Mouse (Mus musculus): Measurements from ENCODE around the gene Unc13a. TPM values are rescaled to one million over a fixed set of nuclear protein-coding genes. Genes with fewer than 3 reads are reported as not detected.

Unc13a gene
- total RNA-seq, 2 experiments from 2014 or later: 0.26 TPM; not detected in 1

- no peak for ATAC-seq (replicated peaks; ENCODE audit: low FRiP score, low TSS enrichment, poor library complexity, severe bottlenecking)
Observed at GRCm38 (mm10) chr8:71629781-71630212, 41.8 kb downstream of the Unc13a start.

DNA sequence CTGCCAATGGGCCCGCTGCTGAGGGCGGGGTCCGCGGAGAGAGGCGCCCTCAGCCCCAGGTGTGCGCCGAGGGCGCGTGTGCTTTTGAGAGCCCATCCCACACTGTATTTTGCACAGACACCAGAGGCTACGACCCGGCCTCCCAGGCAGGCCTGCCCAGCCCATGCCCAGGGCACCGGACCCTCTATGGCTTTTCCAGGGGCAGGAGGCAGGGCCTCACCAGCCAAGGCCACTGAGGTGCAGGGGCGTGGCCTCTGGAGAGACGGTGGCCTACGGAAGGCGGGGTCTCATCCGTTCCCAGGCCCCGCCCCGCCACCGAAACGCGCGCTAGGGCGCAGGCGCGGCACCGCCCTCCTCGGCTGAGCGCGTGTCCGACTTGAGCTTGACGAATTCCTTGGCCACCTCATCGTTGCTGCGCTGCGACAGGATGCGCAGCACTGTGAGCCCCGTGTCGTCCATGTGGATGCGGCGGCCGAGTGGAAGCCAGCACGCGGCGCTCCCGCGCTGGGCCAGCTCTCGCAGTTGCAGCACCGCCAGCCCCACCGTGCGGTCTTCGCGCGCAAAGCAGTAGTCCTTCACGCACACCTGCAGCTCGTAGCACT, 42.4 kb downstream of the Unc13a start:
- ATAC-seq (replicated peaks; ENCODE audit: low FRiP score, low TSS enrichment, poor library complexity, severe bottlenecking): peak; percentile 74

DNA sequence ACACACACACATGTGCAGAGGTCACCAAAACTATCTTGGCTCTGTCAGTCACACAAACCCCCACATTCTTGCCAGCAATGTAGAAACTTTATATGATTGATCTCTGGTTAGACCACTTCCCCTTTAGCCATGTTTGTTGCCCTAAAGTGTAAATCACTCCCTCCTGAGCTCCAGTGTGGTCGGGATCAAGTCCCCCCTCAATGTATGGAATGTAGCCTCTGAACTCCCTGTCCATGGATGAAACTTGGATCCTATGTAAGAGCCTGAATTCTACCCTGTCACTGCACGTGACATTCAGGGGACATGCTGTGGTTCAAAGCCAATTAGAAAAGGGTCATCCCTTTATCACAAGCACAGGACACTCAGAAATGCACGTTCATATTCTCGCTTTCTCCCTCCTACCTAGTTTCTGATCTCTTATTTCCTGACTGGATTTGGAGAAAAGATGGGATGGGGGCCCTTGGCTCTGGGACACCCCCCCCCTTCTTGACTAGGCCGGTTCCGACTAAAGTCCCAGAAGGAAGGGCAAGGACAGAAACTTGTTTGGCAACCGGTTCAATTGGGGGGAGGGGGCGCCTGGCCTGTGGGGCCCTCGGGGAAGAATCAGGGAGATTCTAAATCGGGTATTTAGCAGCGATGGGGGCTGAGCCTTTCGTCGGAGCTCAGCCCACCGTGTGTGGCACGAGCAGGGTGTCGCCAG, 43.0 kb downstream of the Unc13a start:
- ATAC-seq (replicated peaks; ENCODE audit: low FRiP score, low TSS enrichment, poor library complexity, severe bottlenecking): no peak

DNA sequence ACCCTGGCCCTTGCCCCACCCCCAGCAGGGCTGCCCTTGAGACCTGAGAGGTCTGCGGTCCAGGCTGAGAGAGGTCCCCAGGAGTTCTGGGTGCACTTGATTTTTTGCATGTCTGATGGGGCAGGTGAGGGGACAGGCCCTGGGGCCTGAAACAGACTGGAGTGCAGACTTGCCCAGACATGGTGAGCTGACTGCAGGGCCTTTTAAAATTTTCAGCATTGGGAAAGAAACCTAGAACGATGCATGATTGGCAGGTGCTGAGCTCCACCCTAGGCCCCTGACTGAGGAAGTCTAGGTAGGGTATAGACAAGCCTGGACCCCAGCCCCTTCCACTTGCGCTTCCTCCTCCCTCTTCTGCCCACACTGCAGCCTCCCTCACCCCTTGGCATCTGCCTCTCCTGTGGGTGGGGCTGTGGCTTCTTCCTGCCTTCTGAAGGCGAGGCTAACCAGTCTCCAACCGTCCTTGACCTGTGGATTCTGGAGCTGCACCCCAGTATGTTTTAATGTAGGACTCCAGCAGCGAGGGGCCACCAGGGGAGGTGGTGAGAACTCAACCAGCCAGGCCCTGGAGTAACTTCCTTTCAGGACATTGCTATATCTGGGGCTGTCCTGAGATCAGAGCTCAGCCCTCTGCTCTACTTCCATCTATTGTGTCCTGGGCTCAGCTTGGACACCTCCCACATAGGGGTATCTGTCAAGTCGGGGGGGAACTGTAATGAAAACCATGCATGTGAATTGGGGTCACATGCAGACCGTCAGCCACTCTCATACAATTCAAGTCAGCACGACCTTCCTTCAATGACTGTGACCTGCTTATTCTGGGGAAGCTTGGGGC, 44.1 kb downstream of the Unc13a start:
- no peak; the same call in 1 of the 2 replicates for ATAC-seq (replicated peaks; ENCODE audit: low FRiP score, low TSS enrichment, poor library complexity, severe bottlenecking)

GRCm38 (mm10) chr8:71626753-71627152, 44.8 kb downstream of the Unc13a start:
- ATAC-seq (replicated peaks; ENCODE audit: low FRiP score, low TSS enrichment, poor library complexity, severe bottlenecking): no peak

DNA sequence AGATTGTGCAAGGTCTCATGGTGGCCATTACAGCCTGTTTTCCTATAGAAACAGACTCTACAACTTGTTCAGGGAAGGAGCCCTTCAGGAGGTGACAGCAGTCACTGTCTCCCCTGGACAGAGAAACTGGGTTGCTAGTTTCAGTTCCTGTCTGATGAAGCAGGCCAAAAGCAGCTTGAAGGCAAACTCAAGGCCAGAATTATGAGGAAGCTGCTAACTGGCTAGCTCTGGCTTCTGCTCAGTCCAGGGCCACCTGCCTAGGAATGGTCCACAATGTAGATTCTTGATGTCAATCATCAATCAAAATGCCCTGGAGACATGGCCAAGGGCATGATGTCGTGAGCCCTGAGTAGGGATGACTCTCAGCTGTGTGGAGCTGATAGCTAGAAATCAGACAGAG, 46.5 kb downstream of the Unc13a start:
- no peak for ATAC-seq (replicated peaks; ENCODE audit: low FRiP score, low TSS enrichment, poor library complexity, severe bottlenecking)

DNA sequence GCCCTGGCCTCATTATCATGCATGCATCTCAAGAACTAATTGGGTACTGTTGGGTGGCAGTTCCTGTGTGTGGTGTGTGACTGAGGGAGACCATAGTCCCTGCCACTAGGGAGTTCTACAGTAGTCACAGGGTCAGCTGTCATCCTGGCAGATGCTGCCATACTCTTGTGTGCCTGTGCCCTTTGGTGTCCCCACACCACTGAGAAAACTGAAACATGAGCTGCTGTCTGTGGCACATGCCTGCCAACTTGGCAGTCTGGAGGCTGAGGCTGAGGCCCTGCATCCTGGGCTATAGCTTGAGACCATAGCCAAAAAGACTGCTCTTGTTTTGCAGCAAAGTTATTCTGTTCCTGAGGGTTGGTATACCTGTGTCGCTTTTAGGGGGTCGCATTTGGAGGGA, 51.8 kb downstream of the Unc13a start:
- no peak for ATAC-seq (replicated peaks; ENCODE audit: low FRiP score, low TSS enrichment, poor library complexity, severe bottlenecking)

DNA sequence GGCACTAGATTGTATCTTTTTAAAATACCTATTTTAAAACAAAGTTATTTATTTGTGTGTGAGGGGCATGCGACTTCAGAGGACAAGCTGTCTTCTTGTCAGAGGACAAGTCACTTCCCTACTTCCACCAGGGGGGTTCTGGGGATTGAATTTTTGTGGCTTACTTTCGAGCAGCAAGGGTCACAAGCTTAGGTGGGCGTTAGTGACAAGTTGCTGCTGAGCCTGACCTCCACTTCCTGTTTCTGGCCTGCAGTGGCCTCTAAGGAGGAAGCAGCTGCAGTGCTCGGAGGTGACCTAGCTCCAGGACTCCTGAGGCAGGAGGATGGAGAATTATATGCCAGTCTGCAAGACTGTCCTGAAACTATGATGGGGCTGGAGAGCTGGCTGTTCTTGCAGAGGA, 58.1 kb downstream of the Unc13a start:
- ATAC-seq (replicated peaks; ENCODE audit: low FRiP score, low TSS enrichment, poor library complexity, severe bottlenecking): no peak

- no peak for ATAC-seq (replicated peaks; ENCODE audit: low FRiP score, low TSS enrichment, poor library complexity, severe bottlenecking)
Observed at GRCm38 (mm10) chr8:71612141-71612540, 59.4 kb downstream of the Unc13a start.

GRCm38 (mm10) chr8:71610822-71611651, 60.5 kb downstream of the Unc13a start, which contains the start of gene Colgalt1:
Gene Colgalt1 (plus strand): TSS chr8:71610998.
- peak; percentile 98 for ATAC-seq (replicated peaks; ENCODE audit: low FRiP score, low TSS enrichment, poor library complexity, severe bottlenecking)

DNA sequence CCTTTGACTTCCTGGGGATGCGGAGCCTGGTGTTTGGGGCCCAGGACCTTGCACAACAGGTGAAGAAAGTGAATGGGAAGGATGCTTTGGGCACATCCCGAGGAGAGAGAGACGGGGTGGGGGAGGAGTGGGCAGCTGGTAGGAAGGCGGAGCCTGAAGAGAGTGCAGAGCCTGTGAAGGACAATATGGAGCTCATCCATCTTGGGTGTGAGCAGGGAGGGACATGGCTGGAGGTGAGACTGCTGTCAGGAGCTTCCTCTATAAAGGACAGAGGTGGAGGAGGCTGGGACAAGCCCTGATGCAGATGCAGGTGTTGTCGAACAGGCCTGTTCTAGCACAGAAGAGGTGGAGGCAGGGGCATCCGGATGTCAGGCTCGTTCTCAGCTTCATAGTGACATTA, 67.5 kb downstream of the Unc13a start:
- no peak for ATAC-seq (replicated peaks; ENCODE audit: low FRiP score, low TSS enrichment, poor library complexity, severe bottlenecking)

DNA sequence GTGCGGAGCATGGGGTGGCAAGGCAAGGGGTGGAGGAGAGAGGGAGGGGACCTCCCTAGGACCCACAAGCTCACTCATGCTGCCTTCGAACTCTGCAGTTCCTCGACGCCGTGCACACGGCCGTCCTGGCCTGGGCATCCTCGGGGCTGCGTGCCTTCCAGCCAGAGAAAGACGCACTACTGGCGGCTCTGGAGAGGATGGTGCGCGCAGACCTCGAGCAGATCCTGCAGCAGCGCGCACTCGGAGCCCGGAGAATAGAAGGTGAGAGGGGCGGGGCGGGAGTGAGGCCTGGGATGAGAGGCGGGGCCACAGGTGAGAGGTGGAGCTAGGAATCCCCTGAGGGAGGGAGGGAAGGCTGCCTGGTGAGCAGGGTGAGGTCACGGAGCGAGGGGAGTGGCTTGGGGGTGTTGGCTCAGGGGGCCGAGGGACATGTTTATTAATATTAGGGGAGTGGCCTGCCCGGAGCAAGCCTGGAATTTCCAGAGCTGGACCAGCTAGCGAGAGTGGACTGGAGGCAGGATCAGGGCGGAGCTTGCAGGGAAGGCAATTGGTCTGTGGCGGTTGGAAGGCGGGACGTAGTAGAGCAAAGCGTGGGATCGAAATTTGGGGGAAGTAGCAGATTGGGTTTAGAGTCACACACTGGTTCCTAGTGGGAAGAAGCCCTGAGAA, 68.8 kb downstream of the Unc13a start:
- ATAC-seq (replicated peaks; ENCODE audit: low FRiP score, low TSS enrichment, poor library complexity, severe bottlenecking): 0 out of 2 replicates have a peak, but pooled peaks have one; percentile 23

GRCm38 (mm10) chr8:71601939-71602665, 69.5 kb downstream of the Unc13a start:
- 0 out of 2 replicates have a peak, but pooled peaks have one; percentile 18 for ATAC-seq (replicated peaks; ENCODE audit: low FRiP score, low TSS enrichment, poor library complexity, severe bottlenecking)

- ATAC-seq (replicated peaks; ENCODE audit: low FRiP score, low TSS enrichment, poor library complexity, severe bottlenecking): no peak
Observed at GRCm38 (mm10) chr8:71598841-71599240, 72.7 kb downstream of the Unc13a start.

- no peak for ATAC-seq (replicated peaks; ENCODE audit: low FRiP score, low TSS enrichment, poor library complexity, severe bottlenecking)
Observed at GRCm38 (mm10) chr8:71598375-71598774, 73.2 kb downstream of the Unc13a start.

DNA sequence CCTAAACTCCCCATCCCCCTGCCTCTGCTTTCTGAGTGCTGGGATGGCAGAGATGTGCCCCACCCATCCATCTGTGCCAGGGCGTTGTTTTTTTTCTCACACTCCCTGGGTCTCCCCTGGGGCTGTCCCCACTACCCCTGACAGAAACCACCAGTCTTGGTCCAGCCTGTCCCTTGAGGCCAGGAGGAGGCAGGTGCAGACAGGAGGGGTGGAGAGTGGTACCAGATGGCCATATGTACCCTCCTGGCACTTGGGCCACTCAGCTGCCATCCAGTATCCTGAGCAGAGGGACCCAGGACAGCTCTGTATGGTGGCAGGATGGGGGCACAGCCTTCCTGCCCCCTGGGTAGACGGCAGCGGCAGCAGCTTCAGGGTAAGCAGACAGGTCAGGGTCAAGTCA, 74.1 kb downstream of the Unc13a start, which contains the start of gene Fam129c:
TSS of gene Fam129c (plus strand) at position 198 of the 400 bp plus-strand sequence.
- no peak for ATAC-seq (replicated peaks; ENCODE audit: low FRiP score, low TSS enrichment, poor library complexity, severe bottlenecking)

GRCm38 (mm10) chr8:71596798-71597197, 74.8 kb downstream of the Unc13a start:
- no peak for ATAC-seq (replicated peaks; ENCODE audit: low FRiP score, low TSS enrichment, poor library complexity, severe bottlenecking)

GRCm38 (mm10) chr8:71596384-71596783, 75.2 kb downstream of the Unc13a start:
- no peak for ATAC-seq (replicated peaks; ENCODE audit: low FRiP score, low TSS enrichment, poor library complexity, severe bottlenecking)

All from megakaryocyte-erythroid progenitor cell, adult 5-6 weeks (primary cell).